Mouse (Mus musculus) cerebellum, postnatal 4 days (tissue): ENCODE data around the gene Timm50.

Source experiments
- DNase-seq, 2 experiments: peaks; one replicate each; pipeline ENCODE4 v3.0.0; 2022; ENCODE audit warnings: low spot score in 2 of 2, mixed read lengths in 1 of 2

The Timm50 gene

DNA sequence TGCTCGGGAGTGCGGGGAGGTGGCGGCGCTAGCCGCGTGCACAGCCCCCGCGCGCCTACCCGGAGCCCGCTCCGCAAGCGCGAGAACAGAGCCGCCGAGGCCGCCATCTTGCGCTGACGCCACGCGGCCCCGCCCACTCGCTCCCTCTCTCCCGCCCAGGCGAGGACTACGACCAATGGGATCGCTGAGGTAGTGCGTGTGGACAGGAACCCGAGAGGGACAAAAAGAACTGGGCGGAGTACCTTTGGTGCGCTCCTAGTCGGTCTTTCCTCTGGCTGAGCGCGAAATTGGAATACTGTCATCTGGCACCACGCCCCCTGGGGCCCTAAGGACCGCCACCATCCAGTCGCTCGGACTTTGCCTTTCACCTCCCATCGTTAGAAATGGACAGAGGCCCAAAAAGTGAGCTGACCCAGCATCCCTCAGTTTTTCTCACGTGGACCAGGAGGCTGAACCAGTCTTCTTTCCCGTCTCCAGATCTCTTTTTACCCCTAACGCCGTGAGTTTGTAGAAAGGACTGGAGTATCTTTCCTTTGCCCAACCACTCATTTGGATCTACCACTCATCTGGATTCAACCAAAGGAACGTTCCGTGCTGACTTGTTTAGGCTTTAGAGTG is at the start of gene Timm50:
Gene Timm50, minus strand, starts transcription at position 147 of the 618 bp plus-strand sequence.
- peak; percentile 98 to 99 for DNase-seq

- DNase-seq, result no peak
Observed at GRCm38 (mm10) chr7:28360291-28360690, 48.4 kb upstream of the Timm50 start.

GRCm38 (mm10) chr7:28359854-28360253 is 48.0 kb upstream of the Timm50 start:
- no peak for DNase-seq

DNA sequence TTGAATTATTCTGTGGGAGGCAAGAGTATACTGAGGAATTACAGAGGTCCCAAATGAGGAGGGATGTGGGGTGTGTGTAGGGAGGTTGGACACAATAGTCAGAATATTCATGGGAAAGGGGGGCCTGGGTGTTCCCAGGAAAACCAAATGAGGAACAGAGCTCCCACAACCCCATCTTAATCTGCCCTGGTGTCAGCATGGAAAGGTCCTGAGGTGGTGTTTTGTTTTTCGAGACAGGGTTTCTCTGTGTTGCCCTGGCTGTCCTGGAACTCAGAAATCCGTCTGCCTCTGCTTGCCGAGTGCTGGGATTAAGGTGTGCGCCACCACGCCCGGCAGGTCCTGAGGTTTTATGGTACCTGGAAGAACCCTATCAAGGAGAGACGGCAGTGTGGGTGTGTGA is 46.6 kb upstream of the Timm50 start:
- no peak for DNase-seq

- no peak for DNase-seq
Observed at GRCm38 (mm10) chr7:28357984-28358383, 46.1 kb upstream of the Timm50 start.

- DNase-seq, result no peak
Observed at GRCm38 (mm10) chr7:28356981-28357380, 45.1 kb upstream of the Timm50 start.

GRCm38 (mm10) chr7:28355221-28355620 is 43.3 kb upstream of the Timm50 start:
- DNase-seq, result no peak

DNA sequence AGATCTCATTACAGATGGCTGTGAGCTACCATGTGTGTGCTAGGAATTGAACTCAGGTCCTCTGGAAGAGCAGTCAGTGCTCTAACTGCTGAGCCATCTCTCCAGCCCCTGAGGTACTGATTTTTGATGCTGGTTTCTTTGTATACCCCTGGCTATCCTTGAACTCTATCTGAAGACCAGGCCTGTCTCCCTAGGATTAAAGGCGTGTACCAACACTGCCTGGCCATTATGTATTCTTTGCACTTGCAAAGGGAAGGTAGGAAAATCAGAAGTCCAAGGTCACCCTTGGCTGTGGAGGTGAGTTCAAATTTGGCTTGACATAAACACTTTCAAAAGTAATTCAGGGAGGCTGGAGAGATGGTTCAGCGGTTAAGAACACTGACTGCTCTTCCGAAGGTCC is 42.7 kb upstream of the Timm50 start:
- no peak for DNase-seq

- DNase-seq, result no peak
Observed at GRCm38 (mm10) chr7:28354113-28354581, 42.3 kb upstream of the Timm50 start.

DNA sequence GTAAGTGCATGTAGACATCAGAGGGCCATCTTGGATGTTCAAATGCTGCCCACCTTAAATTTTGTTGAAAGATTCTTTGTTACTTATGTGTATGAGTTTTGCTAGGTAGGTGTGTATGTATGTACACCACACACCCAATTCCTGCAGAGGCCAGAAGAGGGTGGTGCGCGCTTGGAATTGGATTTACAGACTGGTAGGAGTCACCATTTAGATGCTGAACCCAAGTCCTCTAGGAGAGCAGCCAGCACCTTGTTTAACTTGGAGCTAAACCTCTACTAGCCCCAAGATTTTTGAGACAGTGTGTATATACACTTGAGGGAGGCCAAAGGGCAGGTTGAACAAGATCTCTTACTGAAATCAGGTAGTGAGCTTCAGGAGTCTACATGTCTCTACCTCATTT is 41.4 kb upstream of the Timm50 start:
- DNase-seq, result no peak

DNA sequence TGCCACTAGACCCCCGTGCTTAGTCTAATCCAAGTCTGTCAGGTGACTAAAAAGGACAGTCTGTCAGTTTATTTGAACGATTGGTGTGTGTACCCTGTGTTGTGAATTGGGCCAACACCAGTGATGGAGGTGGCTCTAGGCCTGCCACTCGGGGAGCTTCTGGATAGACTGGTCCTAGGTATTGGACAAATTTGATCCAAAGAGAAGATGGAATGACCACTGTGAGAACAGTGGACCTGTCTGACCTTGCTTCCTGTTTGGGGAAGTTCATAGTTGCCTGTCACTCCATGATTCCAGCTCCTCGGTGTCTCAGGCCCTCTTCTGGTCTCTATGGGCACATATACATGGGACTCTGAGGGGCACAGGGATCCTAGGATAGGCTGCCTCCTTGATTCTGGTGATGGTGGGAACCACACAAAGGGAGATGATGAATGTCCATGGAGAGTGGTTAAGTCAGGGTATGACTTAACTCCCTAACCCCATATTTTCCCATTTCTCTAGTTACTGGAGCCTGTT is 39.9 kb upstream of the Timm50 start:
- DNase-seq, result no peak

GRCm38 (mm10) chr7:28350155-28350883 is 38.4 kb upstream of the Timm50 start, which contains the start of gene Rps16:
Gene Rps16, plus strand, starts transcription at chr7:28350652.
- peak; percentile 98 to 99 for DNase-seq

DNA sequence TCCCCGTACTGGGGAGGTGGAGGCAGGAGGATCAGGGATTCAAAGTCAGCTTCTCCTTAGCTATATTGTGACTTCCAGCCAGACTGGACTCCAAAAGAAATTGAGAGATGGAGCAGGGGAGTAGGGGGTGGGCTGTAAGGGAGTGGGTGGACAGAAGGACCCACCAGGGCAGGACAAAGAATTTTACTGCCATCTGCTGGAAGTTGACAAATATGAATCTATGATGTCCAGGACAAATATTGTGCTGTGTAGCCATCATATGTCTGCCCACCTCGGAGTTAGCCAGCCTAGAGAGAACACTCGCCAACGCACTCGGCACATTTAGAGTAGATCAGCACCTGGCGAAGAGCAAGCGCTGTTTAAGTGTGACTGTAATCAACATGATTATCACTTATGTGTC is 36.7 kb upstream of the Timm50 start:
- DNase-seq, result no peak

- no peak for DNase-seq
Observed at GRCm38 (mm10) chr7:28347746-28348145, 35.9 kb upstream of the Timm50 start.

GRCm38 (mm10) chr7:28344637-28345036 is 32.8 kb upstream of the Timm50 start:
- peak in 1 of 2 experiments; percentile 66 for DNase-seq

- no peak for DNase-seq
Observed at GRCm38 (mm10) chr7:28341381-28341780, 29.5 kb upstream of the Timm50 start.

DNA sequence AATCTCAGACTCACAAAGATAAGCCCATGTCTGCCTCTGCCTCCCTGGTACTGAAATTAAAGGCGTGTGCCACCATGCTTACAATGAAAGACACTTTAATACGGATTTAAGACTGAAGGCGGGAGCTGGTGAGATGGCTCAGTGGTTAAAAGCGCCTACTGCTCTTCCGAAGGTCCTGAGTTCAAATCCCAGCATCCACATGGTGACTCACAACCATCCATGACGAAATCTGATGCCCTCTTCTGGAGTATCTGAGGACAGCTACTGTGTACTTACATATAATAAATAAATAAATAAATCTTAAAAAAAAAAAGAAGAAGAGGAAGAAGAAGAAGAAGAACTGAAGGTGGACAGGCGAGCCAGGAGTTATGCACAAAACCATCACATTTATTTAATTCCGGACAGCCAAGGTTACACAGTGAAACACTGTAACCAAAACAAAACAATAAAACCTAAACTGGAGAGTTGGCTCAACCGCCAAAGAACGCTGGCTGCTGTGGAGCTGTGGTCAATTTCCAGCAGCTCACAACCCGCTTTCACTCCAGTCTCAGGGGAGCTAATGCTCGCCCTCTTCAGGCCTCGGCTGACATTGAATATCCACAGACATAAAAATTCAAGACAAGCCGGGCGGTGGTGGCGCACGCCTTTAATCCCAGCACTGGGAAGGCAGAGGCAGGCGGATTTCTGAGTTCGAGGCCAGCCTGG is 27.5 kb upstream of the Timm50 start:
- peak in 1 of 2 experiments; percentile 24 for DNase-seq

GRCm38 (mm10) chr7:28338108-28338998 is 26.5 kb upstream of the Timm50 start, which contains the start of gene Supt5:
Gene Supt5, minus strand, starts transcription at chr7:28338746.
- DNase-seq, result peak; percentile 91 to 95

GRCm38 (mm10) chr7:28335471-28335870 is 23.6 kb upstream of the Timm50 start:
- no peak for DNase-seq

- no peak for DNase-seq
Observed at GRCm38 (mm10) chr7:28334534-28334933, 22.7 kb upstream of the Timm50 start.

- DNase-seq, result no peak
Observed at GRCm38 (mm10) chr7:28328260-28328659, 16.4 kb upstream of the Timm50 start.
